Mouse (Mus musculus) gastrocnemius, postnatal 36 days (tissue): ENCODE measurements around the gene Osbpl3. TPM values are rescaled to one million over a fixed set of nuclear protein-coding genes. Genes with fewer than 3 reads are reported as not detected.

ENCODE experiments used
- DNase-seq, 2 experiments: peaks; one replicate each; pipeline ENCODE4 v3.0.0; 2022
- intact Hi-C: fragments of 180-260 bp; cut with DNase I; formaldehyde crosslinking; loops from one replicate; pipeline ENCODE4 v1.15.1; 2025
- total RNA-seq, 2 experiments: library from RNA; stranded (reverse); gene quantifications; 2 replicates each; pipeline ENCODE4 v1.2.3; 2021

The Osbpl3 gene
- total RNA-seq, 2 experiments from 2014 or later: 2.3 to 2.6 TPM

GRCm38 (mm10) chr6:50304949-50305491 lies 151.0 kb downstream of the Osbpl3 start:
- peak; percentile 70 to 74 for DNase-seq
- intact Hi-C loops: no loop called here

GRCm38 (mm10) chr6:50301121-50301520 lies 154.9 kb downstream of the Osbpl3 start:
- DNase-seq: no peak
- intact Hi-C loops: no loop called here

- no peak for DNase-seq
- intact Hi-C loops: no loop called here
Measured at GRCm38 (mm10) chr6:50300622-50301021, 155.4 kb downstream of the Osbpl3 start.

- DNase-seq: no peak
- intact Hi-C loops: loop anchor here (10.0 kb wide), 1 partner anchor 374 kb away; no protein-coding TSS in a partner anchor
Measured at GRCm38 (mm10) chr6:50299071-50299470, 156.9 kb downstream of the Osbpl3 start.

- DNase-seq: no peak
- intact Hi-C loops: loop anchor here (10.0 kb wide), 1 partner anchor 373 kb away; no protein-coding TSS in a partner anchor
Measured at GRCm38 (mm10) chr6:50297671-50298070, 158.3 kb downstream of the Osbpl3 start.

- DNase-seq: no peak
Measured at GRCm38 (mm10) chr6:50295136-50295535, 160.9 kb downstream of the Osbpl3 start.

GRCm38 (mm10) chr6:50294128-50294527 lies 161.9 kb downstream of the Osbpl3 start:
- peak in 1 of 2 experiments; percentile 68 for DNase-seq
- intact Hi-C loops: loop anchor here (2.0 to 10.0 kb wide), 3 partner anchors 182 to 775 kb away; partner anchors contain the start of gene Mpp6

More at GRCm38 (mm10) chr6:50295136-50295535, 160.9 kb downstream of the Osbpl3 start:
- intact Hi-C loops: loop anchor here (2.0 to 10.0 kb wide), 2 partner anchors 370 to 776 kb away; no protein-coding TSS in a partner anchor

GRCm38 (mm10) chr6:50291650-50292049 lies 164.4 kb downstream of the Osbpl3 start:
- no peak for DNase-seq
- intact Hi-C loops: loop anchor here (5.0 to 10.0 kb wide), 2 partner anchors 179 to 367 kb away; partner anchors contain the start of gene Mpp6

GRCm38 (mm10) chr6:50286881-50287280 lies 169.1 kb downstream of the Osbpl3 start:
- no peak for DNase-seq
- intact Hi-C loops: no loop called here

- DNase-seq: no peak
- intact Hi-C loops: no loop called here
Measured at GRCm38 (mm10) chr6:50279642-50280041, 176.4 kb downstream of the Osbpl3 start.

- intact Hi-C loops: no loop called here
- no peak for DNase-seq
Measured at GRCm38 (mm10) chr6:50273947-50274346, 182.1 kb downstream of the Osbpl3 start.

- no peak for DNase-seq
- intact Hi-C loops: no loop called here
Measured at GRCm38 (mm10) chr6:50273416-50273815, 182.6 kb downstream of the Osbpl3 start.

GRCm38 (mm10) chr6:50263670-50264069 lies 192.3 kb downstream of the Osbpl3 start, which contains the start of gene Gsdme:
Gsdme (minus strand) TSS chr6:50263862.
- intact Hi-C loops: no loop called here
- no peak for DNase-seq

GRCm38 (mm10) chr6:50262310-50262709 lies 193.7 kb downstream of the Osbpl3 start:
- DNase-seq: no peak
- intact Hi-C loops: no loop called here

- intact Hi-C loops: no loop called here
- no peak for DNase-seq
Measured at GRCm38 (mm10) chr6:50261922-50262261, 194.1 kb downstream of the Osbpl3 start.

- intact Hi-C loops: no loop called here
- DNase-seq: peak; percentile 68 to 77
Measured at GRCm38 (mm10) chr6:50261201-50261921, 194.6 kb downstream of the Osbpl3 start.

- intact Hi-C loops: no loop called here
- DNase-seq: no peak
Measured at GRCm38 (mm10) chr6:50255356-50255755, 200.6 kb downstream of the Osbpl3 start.

- intact Hi-C loops: no loop called here
- peak; percentile 39 to 53 for DNase-seq
Measured at GRCm38 (mm10) chr6:50254723-50255184, 201.2 kb downstream of the Osbpl3 start.

GRCm38 (mm10) chr6:50252690-50253089 lies 203.3 kb downstream of the Osbpl3 start:
- DNase-seq: no peak
- intact Hi-C loops: no loop called here

- DNase-seq: no peak
- intact Hi-C loops: no loop called here
Measured at GRCm38 (mm10) chr6:50247791-50248190, 208.2 kb downstream of the Osbpl3 start.

GRCm38 (mm10) chr6:50247356-50247755 lies 208.6 kb downstream of the Osbpl3 start:
- intact Hi-C loops: no loop called here
- no peak for DNase-seq

- no peak for DNase-seq
- intact Hi-C loops: no loop called here
Measured at GRCm38 (mm10) chr6:50244967-50245366, 211.0 kb downstream of the Osbpl3 start.
